Mouse (Mus musculus) neural tube, embryonic 14.5 days (tissue): ENCODE data around the gene Loxl3. TPM values are rescaled to one million over a fixed set of nuclear protein-coding genes. Genes with fewer than 3 reads are reported as not detected.
A peak's percentile ranks its signal among the peaks of the same experiment; 100 is the strongest.

Experiments
- ATAC-seq: fragments of 200-750 bp; cut with Nextera tagmentation; 2 replicates; pipeline ENCODE4 v1.8.0; 2017; ENCODE audit warnings: low read depth, mild to moderate bottlenecking, moderate TSS enrichment, moderate library complexity
- H3K27ac ChIP-seq: fragments of 300-500 bp; sonication (generic); 2 replicates; pipeline ENCODE4 v1.5.1; 2014; ENCODE audit warnings: low read depth, mild to moderate bottlenecking, control low read depth, low read length, moderate library complexity, mixed read lengths
- H3K27me3 ChIP-seq: fragments of 300-500 bp; sonication (generic); 2 replicates; pipeline ENCODE4 v1.6.1; 2014; ENCODE audit warnings: low read length; ENCODE audit not compliant: control insufficient read depth, insufficient read depth
- H3K36me3 ChIP-seq: fragments of 300-500 bp; sonication (generic); 2 replicates; pipeline ENCODE4 v1.6.1; 2014; ENCODE audit warnings: low read length, mixed read lengths; ENCODE audit not compliant: control insufficient read depth, insufficient read depth
- H3K4me1 ChIP-seq: fragments of 300-500 bp; sonication (generic); 2 replicates; pipeline ENCODE4 v1.6.1; 2014; ENCODE audit warnings: low read length; ENCODE audit not compliant: control insufficient read depth, insufficient read depth
- H3K4me2 ChIP-seq: fragments of 300-500 bp; sonication (generic); 2 replicates; pipeline ENCODE4 v1.6.1; 2014; ENCODE audit warnings: mild to moderate bottlenecking, low read depth, low read length, control low read depth
- H3K4me3 ChIP-seq: fragments of 300-500 bp; sonication (generic); 2 replicates; pipeline ENCODE4 v1.5.1; 2014; ENCODE audit warnings: low read depth, low read length, control low read depth, mixed read lengths
- H3K9ac ChIP-seq: fragments of 300-500 bp; sonication (generic); replicated peaks from 2 replicates; pipeline ENCODE4 v1.6.1; 2014; ENCODE audit warnings: low read depth, mild to moderate bottlenecking, control low read depth, low read length, mixed read lengths
- H3K9me3 ChIP-seq: fragments of 300-500 bp; sonication (generic); 2 replicates; pipeline ENCODE4 v1.6.1; 2016; ENCODE audit warnings: low read length; ENCODE audit not compliant: control insufficient read depth
- WGBS: fragments of 180-500 bp; shearing (Covaris S2); extraction: QIAGEN DNeasy Blood & Tissue Kit; methylation state at CpG from one replicate; pipeline ENCODE4 v1.1.7; 2014; 5-methylcytosine and 5-hydroxymethylcytosine counted together
- polyA plus RNA-seq: library from polyadenylated mRNA; unstranded; fragments of >200 nt; fragmentation: Nextera tagmentation; extraction: Ambion mirVana; gene quantifications from 2 replicates; pipeline ENCODE4 v1.2.1, GENCODE M21; 2014

The Loxl3 gene
- polyA plus RNA-seq, 1 experiment from 2014 or later: 4.2 TPM

GRCm38 (mm10) chr6:83034463-83035055 is 586 bp downstream of the Loxl3 start:
- WGBS: 23% methylated on average over 5 of the region's 5 CpGs
- ATAC-seq: no peak
- H3K27me3 ChIP-seq: peaks cover 12% of the 10 kb centered on the region; the same call in 1 of the 2 replicates
- no peak overlapping the region for H3K9ac ChIP-seq
- H3K9me3 ChIP-seq: no peaks in the 10 kb centered on the region
- peak overlapping the region; percentile 1; the same call in 1 of the 2 replicates for H3K4me3 ChIP-seq
- peak overlapping the region; percentile 80 for H3K4me2 ChIP-seq
- no peaks in the 10 kb centered on the region for H3K36me3 ChIP-seq
- peaks cover 15% of the 10 kb centered on the region; the same call in 1 of the 2 replicates for H3K4me1 ChIP-seq
- no peak overlapping the region for H3K27ac ChIP-seq

GRCm38 (mm10) chr6:83037188-83037587 is 3.2 kb downstream of the Loxl3 start:
- Histone ChIP-seq H3K27ac (no peak overlapping the region), H3K9me3 (no peaks in the 10 kb centered on the region), H3K9ac (no peak overlapping the region), H3K36me3 (no peaks in the 10 kb centered on the region), H3K4me2 (no peak overlapping the region), H3K4me1 (peaks cover 15% of the 10 kb centered on the region; the same call in 1 of the 2 replicates), H3K27me3 (0 out of 2 replicates have a peak, but pooled peaks cover 4% of the 10 kb centered on the region), H3K4me3 (no peak overlapping the region)
- 84% methylated on average over 8 of the region's 8 CpGs for WGBS
- no peak for ATAC-seq

DNA sequence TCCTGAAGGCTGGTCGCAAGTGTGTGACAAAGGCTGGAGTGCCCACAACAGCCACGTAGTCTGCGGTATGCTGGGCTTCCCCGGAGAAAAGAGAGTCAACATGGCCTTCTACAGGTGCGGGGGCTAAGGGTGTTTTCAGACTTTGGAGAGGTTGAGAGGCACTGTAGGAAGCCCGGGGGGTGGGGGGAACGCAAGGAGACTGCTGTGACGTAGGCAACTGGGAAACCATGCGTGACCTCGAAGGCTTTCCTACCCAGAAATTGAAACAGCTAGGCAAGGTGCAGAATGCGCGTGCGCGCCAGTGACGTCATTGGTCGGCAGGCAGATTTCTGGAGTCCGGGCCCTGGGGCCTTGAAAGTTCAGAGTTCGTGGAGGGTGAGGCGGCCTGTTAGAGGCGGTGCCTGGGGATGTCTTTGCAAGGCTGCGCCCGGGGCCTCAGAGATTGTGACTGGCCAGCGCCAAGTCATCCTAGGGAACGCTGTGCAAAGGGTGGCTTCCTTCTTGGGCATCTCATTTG is 4.6 kb downstream of the Loxl3 start:
- Histone ChIP-seq H3K4me2 (peak overlapping the region; percentile 59), H3K36me3 (no peaks in the 10 kb centered on the region), H3K4me3 (peak overlapping the region; percentile 27), H3K4me1 (0 out of 2 replicates have a peak, but pooled peaks cover 4% of the 10 kb centered on the region), H3K9ac (peak overlapping the region; percentile 25; the same call in 1 of the 2 replicates), H3K27me3 (no peaks in the 10 kb centered on the region), H3K9me3 (no peaks in the 10 kb centered on the region), H3K27ac (0 out of 2 replicates have a peak overlapping the region, but pooled peaks have one; percentile 18)
- WGBS: 13% methylated on average over 24 of the region's 24 CpGs
- ATAC-seq: peak; percentile 43

DNA sequence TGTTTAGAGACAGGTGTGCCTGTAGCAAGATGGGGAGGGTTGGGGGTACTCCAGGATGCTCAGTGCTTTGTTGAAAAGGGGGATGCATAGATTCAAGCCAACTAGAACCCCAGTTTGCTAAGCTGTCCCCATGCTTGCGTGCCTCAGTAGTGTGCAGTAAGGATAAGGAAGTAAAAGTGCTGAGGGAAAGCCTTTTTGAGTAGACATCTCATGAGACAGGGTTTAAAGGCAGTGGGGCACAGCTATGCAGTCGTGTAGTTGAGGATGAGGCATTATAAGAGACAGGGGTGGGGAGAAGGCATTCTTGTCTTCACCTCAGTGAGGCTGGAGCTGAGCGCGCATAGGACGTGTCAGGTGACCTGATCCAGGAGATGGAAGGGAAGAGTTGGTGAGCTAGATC is 6.6 kb downstream of the Loxl3 start:
- no peak overlapping the region for H3K27ac ChIP-seq
- no peaks in the 10 kb centered on the region for H3K36me3 ChIP-seq
- H3K4me2 ChIP-seq: no peak overlapping the region
- H3K27me3 ChIP-seq: no peaks in the 10 kb centered on the region
- 82% methylated on average over 5 of the region's 5 CpGs for WGBS
- H3K9ac ChIP-seq: no peak overlapping the region
- H3K4me1 ChIP-seq: 0 out of 2 replicates have a peak, but pooled peaks cover 4% of the 10 kb centered on the region
- no peak for ATAC-seq
- no peaks in the 10 kb centered on the region for H3K9me3 ChIP-seq
- H3K4me3 ChIP-seq: no peak overlapping the region

GRCm38 (mm10) chr6:83043561-83043960 is 9.6 kb downstream of the Loxl3 start:
- whole genome bisulfite sequencing: 68% methylated on average over 6 of the region's 6 CpGs
- H3K9me3 ChIP-seq: no peaks in the 10 kb centered on the region

DNA sequence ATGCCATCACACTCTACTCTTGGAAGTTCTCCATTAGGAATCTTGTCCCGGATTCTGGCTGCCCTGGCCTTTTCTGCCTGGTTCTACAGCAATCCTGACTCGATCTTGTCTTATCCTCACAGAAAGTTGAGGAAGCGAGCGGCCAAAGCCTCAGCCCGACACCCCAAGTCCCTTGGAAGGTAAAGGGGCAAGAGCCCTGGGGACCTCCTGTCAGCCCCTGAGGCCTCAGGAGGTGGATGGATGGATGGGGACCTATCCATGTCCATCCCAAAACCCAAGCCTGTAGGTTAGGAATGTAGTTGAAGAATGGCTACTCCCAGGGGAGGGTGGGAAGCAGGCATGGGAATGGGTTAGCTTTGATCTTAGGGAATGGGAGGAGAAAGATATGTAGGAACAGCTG is 10.0 kb downstream of the Loxl3 start:
- Histone ChIP-seq H3K4me1 (no peaks in the 10 kb centered on the region), H3K4me3 (no peak overlapping the region), H3K4me2 (no peak overlapping the region), H3K27me3 (no peaks in the 10 kb centered on the region), H3K27ac (no peak overlapping the region), H3K9ac (no peak overlapping the region), H3K36me3 (no peaks in the 10 kb centered on the region), H3K9me3 (no peaks in the 10 kb centered on the region)
- WGBS: 96% methylated on average over 5 of the region's 5 CpGs
- no peak for ATAC-seq

More at GRCm38 (mm10) chr6:83043561-83043960, 9.6 kb downstream of the Loxl3 start:
- no peak overlapping the region for H3K9ac ChIP-seq
- no peaks in the 10 kb centered on the region for H3K36me3 ChIP-seq
- H3K4me1 ChIP-seq: 0 out of 2 replicates have a peak, but pooled peaks cover under 1% of the 10 kb centered on the region
- no peak overlapping the region for H3K27ac ChIP-seq
- no peaks in the 10 kb centered on the region for H3K27me3 ChIP-seq
- H3K4me3 ChIP-seq: no peak overlapping the region
- H3K4me2 ChIP-seq: no peak overlapping the region
- no peak for ATAC-seq

GRCm38 (mm10) chr6:83044742-83045141 is 10.8 kb downstream of the Loxl3 start:
- no peak for ATAC-seq
- WGBS: 73% methylated on average over 9 of the region's 9 CpGs
- Histone ChIP-seq H3K9me3 (no peaks in the 10 kb centered on the region), H3K4me3 (no peak overlapping the region), H3K4me2 (no peak overlapping the region), H3K4me1 (no peaks in the 10 kb centered on the region), H3K36me3 (no peaks in the 10 kb centered on the region), H3K9ac (no peak overlapping the region), H3K27me3 (no peaks in the 10 kb centered on the region), H3K27ac (no peak overlapping the region)

DNA sequence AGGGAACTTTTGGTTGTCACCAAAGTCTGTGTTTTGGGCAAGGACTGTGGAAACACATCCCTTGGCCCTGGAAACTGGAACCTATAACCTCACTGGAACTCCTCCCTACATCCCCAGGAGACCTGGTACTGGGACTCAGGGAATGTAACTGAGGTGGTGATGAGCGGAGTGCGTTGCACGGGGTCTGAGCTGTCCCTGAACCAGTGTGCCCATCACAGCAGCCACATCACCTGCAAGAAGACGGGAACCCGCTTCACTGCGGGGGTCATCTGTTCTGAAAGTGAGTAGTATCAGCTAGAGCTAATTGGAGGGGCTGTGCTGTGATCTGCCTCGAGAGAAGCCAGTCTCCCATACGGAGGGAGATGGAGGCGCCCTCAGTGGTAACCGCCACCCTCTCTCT is 15.4 kb downstream of the Loxl3 start:
- Histone ChIP-seq H3K4me2 (no peak overlapping the region), H3K4me3 (no peak overlapping the region), H3K9me3 (no peaks in the 10 kb centered on the region), H3K4me1 (peaks cover 11% of the 10 kb centered on the region), H3K36me3 (peaks cover 6% of the 10 kb centered on the region; the same call in 1 of the 2 replicates), H3K27me3 (no peaks in the 10 kb centered on the region), H3K9ac (no peak overlapping the region), H3K27ac (no peak overlapping the region)
- no peak for ATAC-seq
- 72% methylated on average over 10 of the region's 10 CpGs for WGBS
